Mouse (Mus musculus) liver, embryonic 16.5 days (tissue): ENCODE measurements around the gene Upf2. TPM values are rescaled to one million over a fixed set of nuclear protein-coding genes. Genes with fewer than 3 reads are reported as not detected.
"Not testable (repeated sequence)": the region's sequence is repeated elsewhere in the genome, so short reads cannot be mapped to it uniquely, and the experiment has no call there.

Source experiments
- ATAC-seq: fragments of 200-750 bp; cut with Nextera tagmentation; 2 replicates; pipeline ENCODE4 v1.8.0; 2017; ENCODE audit warnings: low read depth, mild to moderate bottlenecking, moderate number of reproducible peaks, moderate library complexity
- H3K27ac ChIP-seq: fragments of 300-500 bp; sonication (generic); 2 replicates; pipeline ENCODE4 v1.5.1; 2014; ENCODE audit warnings: mild to moderate bottlenecking, low read length
- H3K27me3 ChIP-seq: fragments of 300-500 bp; sonication (generic); 2 replicates; pipeline ENCODE4 v1.6.1; 2014; ENCODE audit warnings: low read depth, low read length, mixed read lengths; ENCODE audit not compliant: control insufficient read depth, insufficient read depth
- H3K36me3 ChIP-seq: fragments of 300-500 bp; sonication (generic); 2 replicates; pipeline ENCODE4 v1.6.1; 2014; ENCODE audit warnings: mild to moderate bottlenecking; ENCODE audit not compliant: control insufficient read depth, insufficient read depth
- H3K4me1 ChIP-seq: fragments of 300-500 bp; sonication (generic); 2 replicates; pipeline ENCODE4 v1.6.1; 2014; ENCODE audit warnings: low read depth, low read length, mixed read lengths; ENCODE audit not compliant: control insufficient read depth
- H3K4me2 ChIP-seq: fragments of 300-500 bp; sonication (generic); 2 replicates; pipeline ENCODE4 v1.6.1; 2014; ENCODE audit warnings: low read depth, low read length, mixed read lengths
- H3K4me3 ChIP-seq: fragments of 300-500 bp; sonication (generic); 2 replicates; pipeline ENCODE4 v1.5.1; 2014; ENCODE audit warnings: low read depth, mild to moderate bottlenecking, low read length
- H3K9ac ChIP-seq: fragments of 300-500 bp; sonication (generic); 2 replicates; pipeline ENCODE4 v1.6.1; 2014; ENCODE audit warnings: low read depth, low read length
- H3K9me3 ChIP-seq: fragments of 300-500 bp; sonication (generic); replicated peaks from 2 replicates; pipeline ENCODE4 v1.6.1; 2016; ENCODE audit warnings: low read length; ENCODE audit not compliant: control insufficient read depth
- WGBS: fragments of 180-500 bp; shearing (Covaris S2); extraction: QIAGEN DNeasy Blood & Tissue Kit; methylation state at CpG from one replicate; pipeline ENCODE4 v1.1.7; 2014; ENCODE audit not compliant: insufficient replicate concordance; 5-methylcytosine and 5-hydroxymethylcytosine counted together
- polyA plus RNA-seq: library from polyadenylated mRNA; unstranded; fragments of >200 nt; fragmentation: Nextera tagmentation; extraction: Ambion mirVana; gene quantifications from 2 replicates; pipeline ENCODE4 v1.2.1, GENCODE M21; 2015

Gene Upf2
- polyA plus RNA-seq, 1 experiment from 2014 or later, result 4.1 TPM

DNA sequence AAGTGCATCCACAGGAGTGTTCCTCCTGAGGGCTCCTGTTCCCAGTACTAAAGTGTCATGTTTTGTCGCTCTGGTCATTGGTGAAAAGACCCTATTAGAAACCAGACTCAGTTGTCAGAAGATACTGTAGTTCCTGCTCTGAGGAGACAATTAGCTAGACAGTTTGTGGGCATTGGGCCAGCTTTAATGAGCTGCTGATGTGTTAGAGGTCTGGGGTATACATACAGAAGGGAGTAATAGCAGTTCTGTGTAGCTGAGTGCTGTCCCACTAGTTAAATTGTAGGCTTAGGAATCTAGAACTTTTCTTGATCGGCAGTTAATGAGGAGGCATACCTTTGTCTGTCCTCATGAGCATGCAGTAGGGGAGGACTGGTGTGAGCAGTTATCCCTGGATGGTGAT, 11.0 kb downstream of the Upf2 start:
- H3K9ac ChIP-seq, result no peak overlapping the region
- no peaks in the 10 kb centered on the region for H3K27me3 ChIP-seq
- no peak for ATAC-seq
- 74% methylated on average over 2 of the region's 2 CpGs for WGBS
- H3K4me3 ChIP-seq, result no peak overlapping the region
- no peak overlapping the region for H3K27ac ChIP-seq
- H3K4me2 ChIP-seq, result no peak overlapping the region
- H3K36me3 ChIP-seq, result peaks cover 17% of the 10 kb centered on the region
- H3K9me3 ChIP-seq, result no peaks in the 10 kb centered on the region
- H3K4me1 ChIP-seq, result no peaks in the 10 kb centered on the region

DNA sequence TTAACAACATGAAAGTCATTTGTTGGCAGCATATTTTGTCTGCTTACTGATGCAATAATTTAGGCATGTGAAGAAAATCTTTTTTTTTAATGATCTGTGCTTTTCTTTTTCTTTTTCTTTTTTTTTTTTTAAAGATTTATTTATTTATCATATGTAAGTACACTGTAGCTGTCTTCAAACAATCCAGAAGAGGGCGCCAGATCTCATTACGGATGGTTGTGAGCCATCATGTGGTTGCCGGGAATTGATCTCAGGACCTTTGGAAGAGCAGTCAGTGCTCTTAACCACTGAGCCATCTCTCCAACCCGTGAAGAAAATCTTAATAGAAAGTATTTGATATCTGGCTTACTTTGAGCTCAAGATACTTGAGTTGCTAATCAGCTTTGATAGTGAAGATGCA, 12.5 kb downstream of the Upf2 start:
- H3K36me3 ChIP-seq, result peaks cover 13% of the 10 kb centered on the region
- 69% methylated on average over 4 of the region's 4 CpGs for WGBS

DNA sequence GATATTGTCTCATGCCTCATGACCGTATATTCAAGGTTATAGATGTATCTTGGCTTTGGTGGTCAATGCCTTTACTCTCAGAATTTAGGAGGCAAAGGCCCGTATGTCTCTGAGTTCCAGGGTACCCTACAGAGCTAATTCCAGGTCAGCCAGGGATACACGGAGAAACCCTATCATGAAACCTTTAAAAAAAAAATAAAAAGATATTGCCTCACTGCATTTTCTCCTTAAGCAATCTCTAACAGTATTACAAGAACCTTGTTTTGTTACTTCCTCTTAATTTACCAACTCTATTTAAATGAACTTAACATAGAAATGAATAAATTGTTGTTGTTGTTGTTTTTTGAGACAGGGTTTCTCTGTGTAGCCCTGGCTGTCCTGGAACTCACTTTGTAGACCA, 14.7 kb downstream of the Upf2 start:
- H3K27me3 ChIP-seq, result no peaks in the 10 kb centered on the region
- no peak overlapping the region for H3K4me3 ChIP-seq
- no peak overlapping the region for H3K4me2 ChIP-seq
- ATAC-seq, result no peak
- H3K4me1 ChIP-seq, result no peaks in the 10 kb centered on the region
- 79% methylated on average over 3 of the region's 3 CpGs for WGBS
- H3K9me3 ChIP-seq, result no peaks in the 10 kb centered on the region
- peaks cover 10% of the 10 kb centered on the region for H3K36me3 ChIP-seq
- H3K27ac ChIP-seq, result no peak overlapping the region
- no peak overlapping the region for H3K9ac ChIP-seq

More for the DNA sequence above, 12.5 kb downstream of the Upf2 start:
- H3K27ac ChIP-seq, H3K9me3 ChIP-seq, H3K27me3 ChIP-seq, ATAC-seq, H3K4me3 ChIP-seq, H3K9ac ChIP-seq, H3K4me1 ChIP-seq, H3K4me2 ChIP-seq: not testable (repeated sequence)

DNA sequence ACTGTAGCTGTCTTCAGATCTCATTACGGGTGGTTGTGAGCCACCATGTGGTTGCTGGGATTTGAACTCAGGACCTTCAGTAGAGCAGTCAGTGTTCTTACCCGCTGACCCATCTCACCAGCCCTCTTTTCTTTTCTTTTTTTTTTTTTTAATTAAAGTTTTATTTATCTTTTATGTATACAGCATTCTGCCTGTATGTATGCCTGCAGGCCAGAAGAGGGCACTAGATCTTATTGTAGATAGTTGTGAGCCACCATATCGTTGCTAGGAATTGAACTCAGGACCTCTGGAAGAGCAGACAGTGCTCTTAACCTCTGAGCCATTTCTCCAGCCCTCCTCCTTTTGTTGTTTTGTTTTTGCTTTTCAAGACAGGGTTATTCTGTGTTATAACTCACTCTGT, 19.4 kb downstream of the Upf2 start:
- not testable (repeated sequence) for H3K27me3 ChIP-seq, H3K27ac ChIP-seq, H3K36me3 ChIP-seq, H3K4me2 ChIP-seq, H3K4me1 ChIP-seq, H3K9ac ChIP-seq, H3K4me3 ChIP-seq, ATAC-seq, H3K9me3 ChIP-seq
- WGBS, result 88% methylated on average over 3 of the region's 3 CpGs

DNA sequence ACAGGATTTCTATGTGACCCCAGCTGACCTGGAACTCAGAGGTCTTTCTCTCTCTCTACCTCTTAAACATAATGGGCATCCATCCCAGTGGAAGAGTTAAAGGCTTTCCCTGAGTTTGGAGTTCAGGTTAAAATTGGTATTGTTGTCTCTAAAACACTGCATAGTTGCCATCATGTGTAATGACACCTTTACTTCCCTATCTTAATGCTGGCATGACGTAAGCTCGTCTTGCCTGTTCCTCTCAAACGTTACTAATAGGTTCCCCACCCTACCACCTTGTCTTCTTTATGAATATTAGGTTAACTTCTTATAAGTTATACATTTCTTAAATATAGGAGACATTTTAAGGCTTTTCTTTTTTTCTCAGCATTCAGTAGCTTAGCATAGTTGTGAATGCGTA, 26.3 kb downstream of the Upf2 start:
- H3K9me3 ChIP-seq, result no peaks in the 10 kb centered on the region
- H3K4me3 ChIP-seq, result no peak overlapping the region
- no peak overlapping the region for H3K4me2 ChIP-seq
- H3K9ac ChIP-seq, result no peak overlapping the region
- no peaks in the 10 kb centered on the region for H3K27me3 ChIP-seq
- H3K4me1 ChIP-seq, result no peaks in the 10 kb centered on the region
- no peak for ATAC-seq
- peaks cover 13% of the 10 kb centered on the region for H3K36me3 ChIP-seq
- 78% methylated on average over 4 of the region's 4 CpGs for WGBS
- no peak overlapping the region for H3K27ac ChIP-seq

DNA sequence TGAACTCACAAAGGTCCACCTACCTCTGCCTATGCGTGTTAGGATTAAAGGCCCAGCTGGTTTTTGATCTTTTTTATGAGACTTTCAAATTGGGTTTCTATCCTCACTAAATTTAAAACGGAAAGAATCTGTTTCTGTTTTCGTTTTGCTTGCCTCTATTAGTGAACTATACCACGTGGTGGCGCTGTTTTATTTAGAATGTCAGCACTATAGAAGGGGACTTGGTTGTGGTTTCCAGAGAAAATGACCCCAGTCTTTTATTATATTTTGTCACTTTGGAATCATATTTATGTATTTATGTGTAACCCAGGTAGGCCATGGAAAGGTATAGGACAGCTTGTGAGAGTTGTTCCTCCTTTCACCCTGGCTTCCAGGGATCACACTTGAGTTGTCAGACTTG, 44.3 kb downstream of the Upf2 start:
- WGBS, result 18% methylated on average over 5 of the region's 5 CpGs
- no peak overlapping the region for H3K4me2 ChIP-seq
- no peak for ATAC-seq
- H3K9ac ChIP-seq, result no peak overlapping the region
- no peak overlapping the region for H3K4me3 ChIP-seq
- no peaks in the 10 kb centered on the region for H3K9me3 ChIP-seq
- H3K36me3 ChIP-seq, result no peaks in the 10 kb centered on the region; the same call in 1 of the 2 replicates
- H3K4me1 ChIP-seq, result no peaks in the 10 kb centered on the region
- H3K27ac ChIP-seq, result no peak overlapping the region
- no peaks in the 10 kb centered on the region for H3K27me3 ChIP-seq

DNA sequence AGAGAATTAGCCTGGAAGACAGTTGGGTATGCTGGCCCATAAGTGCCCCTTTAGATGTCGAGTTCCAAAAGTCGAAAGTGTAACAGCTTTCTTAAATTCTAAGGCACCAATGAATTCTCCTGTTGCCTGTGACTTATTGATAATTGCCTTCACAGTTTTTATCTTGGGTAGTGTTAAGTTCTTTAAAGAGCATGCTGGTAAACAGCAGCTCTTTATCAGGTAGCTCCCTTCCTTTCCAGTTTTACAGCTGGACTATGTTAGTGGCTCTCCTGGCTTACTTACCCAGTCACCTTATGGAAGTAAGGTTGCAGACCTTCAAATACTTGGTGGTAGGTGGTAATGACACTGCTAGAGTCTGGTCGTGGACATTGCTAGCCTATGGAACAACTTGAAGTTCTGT, 52.7 kb downstream of the Upf2 start:
- Histone ChIP-seq H3K27me3 (no peaks in the 10 kb centered on the region), H3K27ac (peak overlapping the region; percentile 46), H3K4me2 (0 out of 2 replicates have a peak overlapping the region, but pooled peaks have one; percentile 24), H3K36me3 (no peaks in the 10 kb centered on the region), H3K9ac (no peak overlapping the region), H3K4me3 (no peak overlapping the region), H3K4me1 (peaks cover 7% of the 10 kb centered on the region), H3K9me3 (no peaks in the 10 kb centered on the region)
- WGBS, result 23% methylated on average over 3 of the region's 3 CpGs
- peak; percentile 89 for ATAC-seq

DNA sequence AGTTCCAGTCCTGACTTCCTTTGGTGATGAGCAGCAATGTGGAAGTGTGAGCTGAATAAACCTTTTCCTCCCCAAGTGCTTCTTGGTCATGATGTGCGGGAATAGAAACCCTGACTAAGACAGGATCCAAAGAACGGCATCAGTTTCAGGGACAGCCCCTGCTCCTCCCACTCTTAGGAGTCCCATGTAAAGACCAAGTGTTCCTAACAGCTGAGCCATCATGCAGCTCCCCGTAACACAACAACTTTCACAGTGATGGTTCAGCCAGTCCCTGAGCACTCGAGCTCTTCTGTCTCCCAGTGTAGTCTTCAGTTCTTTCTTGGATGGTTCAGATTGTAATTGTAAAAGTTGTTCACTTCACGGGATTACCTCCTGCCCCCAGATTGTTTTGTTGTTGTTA, 63.3 kb downstream of the Upf2 start:
- Histone ChIP-seq H3K4me2 (no peak overlapping the region), H3K4me3 (no peak overlapping the region), H3K9ac (no peak overlapping the region), H3K27ac (no peak overlapping the region), H3K9me3 (no peaks in the 10 kb centered on the region), H3K27me3 (no peaks in the 10 kb centered on the region), H3K36me3 (peaks cover 6% of the 10 kb centered on the region; the same call in 1 of the 2 replicates), H3K4me1 (no peaks in the 10 kb centered on the region)
- no peak for ATAC-seq
- 80% methylated on average over 5 of the region's 5 CpGs for WGBS

DNA sequence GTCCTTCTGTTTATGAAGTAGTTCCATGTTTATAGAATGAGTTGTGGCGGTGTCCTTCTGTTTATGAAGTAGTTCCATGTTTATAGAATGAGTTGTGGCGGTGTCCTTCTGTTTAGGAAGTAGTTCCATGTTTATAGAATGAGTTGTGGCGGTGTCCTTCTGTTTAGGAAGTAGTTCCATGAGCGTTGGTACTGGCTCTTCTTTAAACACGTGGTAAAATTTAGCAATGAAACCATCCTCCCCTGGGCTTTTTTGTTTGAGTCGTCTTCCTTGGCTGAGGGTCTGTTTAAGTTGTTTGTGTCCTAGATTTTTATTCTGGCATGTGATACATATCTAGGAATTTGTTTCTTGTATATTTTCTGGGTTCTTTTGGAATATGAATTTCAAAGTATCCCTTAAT, 63.9 kb downstream of the Upf2 start:
- 80% methylated on average over 6 of the region's 6 CpGs for WGBS
- not testable (repeated sequence) for H3K36me3 ChIP-seq, H3K4me3 ChIP-seq, ATAC-seq, H3K27me3 ChIP-seq, H3K27ac ChIP-seq, H3K9ac ChIP-seq, H3K9me3 ChIP-seq, H3K4me2 ChIP-seq, H3K4me1 ChIP-seq

DNA sequence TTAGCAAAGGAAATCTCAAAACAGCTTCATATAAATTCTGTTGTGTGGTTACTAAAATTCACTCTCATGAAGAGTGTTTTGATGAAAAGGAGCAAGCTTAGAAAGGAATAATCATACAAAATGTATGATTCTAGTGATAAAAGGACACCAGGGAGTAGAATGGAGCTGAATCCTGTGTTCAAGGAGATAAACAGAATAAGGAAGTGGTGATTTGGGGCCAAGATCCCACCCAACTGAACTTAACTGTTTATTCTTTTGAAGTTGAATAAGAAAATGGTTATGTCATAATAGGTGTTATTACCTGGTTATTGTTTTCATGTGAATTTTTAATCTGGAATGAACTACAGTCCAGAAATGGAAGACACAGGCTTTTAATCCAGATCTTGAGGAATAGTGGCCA, 69.3 kb downstream of the Upf2 start:
- no peak for ATAC-seq
- no peak overlapping the region for H3K4me2 ChIP-seq
- no peak overlapping the region for H3K27ac ChIP-seq
- peaks cover 3% of the 10 kb centered on the region for H3K36me3 ChIP-seq
- H3K9me3 ChIP-seq, result no peaks in the 10 kb centered on the region
- H3K27me3 ChIP-seq, result no peaks in the 10 kb centered on the region
- no peak overlapping the region for H3K9ac ChIP-seq
- H3K4me1 ChIP-seq, result no peaks in the 10 kb centered on the region
- no peak overlapping the region for H3K4me3 ChIP-seq
